Mouse (Mus musculus): Measurements from ENCODE around the gene Nlgn1.

DNA sequence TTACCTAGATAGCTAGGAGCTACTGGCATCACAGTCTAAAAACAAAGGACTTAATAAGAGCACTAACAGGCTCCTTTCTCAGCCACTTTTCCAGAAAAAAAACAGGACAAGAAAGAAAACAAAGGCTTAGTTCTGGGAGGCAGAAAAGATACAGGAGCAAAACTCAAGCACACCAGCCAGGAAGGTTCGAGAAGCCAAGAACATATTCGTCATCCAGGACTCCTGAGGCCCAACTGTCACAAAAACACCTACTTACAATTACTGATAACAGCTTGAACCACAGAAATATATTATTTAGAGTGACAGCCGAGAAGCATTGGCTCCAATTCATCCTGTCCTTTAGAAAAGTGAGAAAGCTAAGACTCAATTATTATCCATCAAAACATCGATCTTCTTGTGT, 281.5 kb downstream of the Nlgn1 start:
- TF ChIP-seq POLR2A (IDR thresholded peaks at IDR 0.05; ENCODE audit: insufficient read depth, low read depth, low read length), result no peak
- TF ChIP-seq CTCF (IDR thresholded peaks at IDR 0.05; ENCODE audit: insufficient read depth, low read depth, low read length), result no peak
